Mouse (Mus musculus) intestine, embryonic 16.5 days (tissue): ENCODE results near the gene Rab7. TPM values are rescaled to one million over a fixed set of nuclear protein-coding genes. Genes with fewer than 3 reads are reported as not detected.

Experiments used
- ATAC-seq: fragments of 200-750 bp; cut with Nextera tagmentation; 2 replicates; pipeline ENCODE4 v1.8.0; 2017; ENCODE audit warnings: moderate TSS enrichment, moderate library complexity
- H3K27ac ChIP-seq: fragments of 300-500 bp; sonication (generic); 2 replicates; pipeline ENCODE4 v1.5.1; 2014; ENCODE audit warnings: mild to moderate bottlenecking, low read length
- H3K27me3 ChIP-seq: fragments of 300-500 bp; sonication (generic); replicated peaks from 2 replicates; pipeline ENCODE4 v1.6.1; 2014; ENCODE audit warnings: low read length, control low read depth, mixed read lengths; ENCODE audit not compliant: control insufficient read depth, insufficient read depth
- H3K36me3 ChIP-seq: fragments of 300-500 bp; sonication (generic); 2 replicates; pipeline ENCODE4 v1.6.1; 2014; ENCODE audit warnings: low read length, control low read depth; ENCODE audit not compliant: control insufficient read depth, insufficient read depth
- H3K4me1 ChIP-seq: fragments of 300-500 bp; sonication (generic); 2 replicates; pipeline ENCODE4 v1.6.1; 2014; ENCODE audit warnings: low read length, control low read depth, mixed read lengths; ENCODE audit not compliant: control insufficient read depth, insufficient read depth
- H3K4me2 ChIP-seq: fragments of 300-500 bp; sonication (generic); 2 replicates; pipeline ENCODE4 v1.6.1; 2014; ENCODE audit warnings: low read depth, low read length, control low read depth
- H3K4me3 ChIP-seq: fragments of 300-500 bp; sonication (generic); 2 replicates; pipeline ENCODE4 v1.5.1; 2014; ENCODE audit warnings: mild to moderate bottlenecking, low read length
- H3K9ac ChIP-seq: fragments of 300-500 bp; sonication (generic); 2 replicates; pipeline ENCODE4 v1.6.1; 2014; ENCODE audit warnings: low read depth, low read length
- H3K9me3 ChIP-seq: fragments of 300-500 bp; sonication (generic); 2 replicates; pipeline ENCODE4 v1.6.1; 2016; ENCODE audit warnings: low read length, control low read depth; ENCODE audit not compliant: control insufficient read depth
- WGBS: fragments of 180-500 bp; shearing (Covaris S2); extraction: QIAGEN DNeasy Blood & Tissue Kit; methylation state at CpG from one replicate; pipeline ENCODE4 v1.1.7; 2014; 5-methylcytosine and 5-hydroxymethylcytosine counted together
- polyA plus RNA-seq: library from polyadenylated mRNA; unstranded; fragments of >200 nt; fragmentation: Nextera tagmentation; extraction: Ambion mirVana; gene quantifications from 2 replicates; pipeline ENCODE4 v1.2.1, GENCODE M21; 2015

The Rab7 gene
- polyA plus RNA-seq, 1 experiment from 2014 or later: 286 TPM

GRCm38 (mm10) chr6:87995519-87995918, 49.6 kb downstream of the Rab7 start:
- no peaks in the 10 kb centered on the region for H3K9me3 ChIP-seq
- H3K27me3 ChIP-seq: no peaks in the 10 kb centered on the region
- no peaks in the 10 kb centered on the region for H3K36me3 ChIP-seq
- no peak for ATAC-seq
- H3K27ac ChIP-seq: no peak overlapping the region
- H3K4me1 ChIP-seq: peaks cover 23% of the 10 kb centered on the region
- no peak overlapping the region for H3K4me3 ChIP-seq
- H3K4me2 ChIP-seq: no peak overlapping the region
- H3K9ac ChIP-seq: no peak overlapping the region
- 77% methylated on average over 4 of the region's 4 CpGs for WGBS

- 8% methylated on average over 18 of the region's 18 CpGs for WGBS
- peak; percentile 73 for ATAC-seq
- Histone ChIP-seq H3K9me3 (no peaks in the 10 kb centered on the region), H3K4me1 (peaks cover 23% of the 10 kb centered on the region), H3K9ac (peak overlapping the region; percentile 52), H3K27me3 (no peaks in the 10 kb centered on the region), H3K27ac (peak overlapping the region; percentile 19; the same call in 1 of the 2 replicates), H3K36me3 (no peaks in the 10 kb centered on the region), H3K4me2 (peak overlapping the region; percentile 55), H3K4me3 (peak overlapping the region; percentile 37)
These were observed 51.1 kb downstream of the Rab7 start for GRCm38 (mm10) chr6:87993790-87994571.

GRCm38 (mm10) chr6:87992733-87993132, 52.3 kb downstream of the Rab7 start:
- 36% methylated on average over 6 of the region's 6 CpGs for WGBS
- Histone ChIP-seq H3K4me1 (peaks cover 23% of the 10 kb centered on the region), H3K9ac (0 out of 2 replicates have a peak overlapping the region, but pooled peaks have one; percentile 7), H3K27me3 (no peaks in the 10 kb centered on the region), H3K4me3 (no peak overlapping the region), H3K36me3 (no peaks in the 10 kb centered on the region), H3K9me3 (no peaks in the 10 kb centered on the region), H3K4me2 (no peak overlapping the region), H3K27ac (0 out of 2 replicates have a peak overlapping the region, but pooled peaks have one; percentile 43)
- ATAC-seq: peak; percentile 84

GRCm38 (mm10) chr6:87991886-87992285, 53.2 kb downstream of the Rab7 start:
- Histone ChIP-seq H3K9ac (no peak overlapping the region), H3K27me3 (no peaks in the 10 kb centered on the region), H3K4me3 (no peak overlapping the region), H3K36me3 (no peaks in the 10 kb centered on the region), H3K4me1 (peaks cover 23% of the 10 kb centered on the region), H3K9me3 (no peaks in the 10 kb centered on the region), H3K4me2 (no peak overlapping the region), H3K27ac (no peak overlapping the region)
- 82% methylated on average over 1 of the region's 1 CpGs for WGBS
- ATAC-seq: no peak

- no peaks in the 10 kb centered on the region for H3K36me3 ChIP-seq
- H3K4me1 ChIP-seq: peaks cover 23% of the 10 kb centered on the region
- H3K4me3 ChIP-seq: no peak overlapping the region
- H3K9ac ChIP-seq: no peak overlapping the region
- ATAC-seq: no peak
- no peaks in the 10 kb centered on the region for H3K9me3 ChIP-seq
- no peaks in the 10 kb centered on the region for H3K27me3 ChIP-seq
- 74% methylated on average over 4 of the region's 4 CpGs for WGBS
- H3K4me2 ChIP-seq: no peak overlapping the region
- H3K27ac ChIP-seq: no peak overlapping the region
These were observed 53.9 kb downstream of the Rab7 start for GRCm38 (mm10) chr6:87991216-87991615.

- ATAC-seq: no peak
- WGBS: 62% methylated on average over 9 of the region's 9 CpGs
- no peaks in the 10 kb centered on the region for H3K36me3 ChIP-seq
- peak overlapping the region; percentile 82; the same call in 1 of the 2 replicates for H3K9ac ChIP-seq
- H3K27me3 ChIP-seq: no peaks in the 10 kb centered on the region; the same call in 1 of the 2 replicates
- no peaks in the 10 kb centered on the region for H3K9me3 ChIP-seq
- no peak overlapping the region for H3K27ac ChIP-seq
- peaks cover 7% of the 10 kb centered on the region for H3K4me1 ChIP-seq
- H3K4me2 ChIP-seq: peak overlapping the region; percentile 85
- peak overlapping the region; percentile 71; the same call in 1 of the 2 replicates for H3K4me3 ChIP-seq
These were observed 62.6 kb downstream of the Rab7 start for GRCm38 (mm10) chr6:87982506-87982905.

- no peaks in the 10 kb centered on the region for H3K36me3 ChIP-seq
- peak within 1 kb of the TSS; percentile 71 for H3K4me3 ChIP-seq
- peak; percentile 86 for ATAC-seq
- no peaks in the 10 kb centered on the region; the same call in 1 of the 2 replicates for H3K27me3 ChIP-seq
- H3K4me1 ChIP-seq: peaks cover 7% of the 10 kb centered on the region
- H3K9ac ChIP-seq: peak within 1 kb of the TSS; percentile 82
- 1% methylated on average over 54 of the region's 55 CpGs for WGBS
- peak within 1 kb of the TSS; percentile 85 for H3K4me2 ChIP-seq
- H3K27ac ChIP-seq: peak within 1 kb of the TSS; percentile 77
- H3K9me3 ChIP-seq: no peaks in the 10 kb centered on the region
These were observed 63.4 kb downstream of the Rab7 start, which contains the start of gene H1fx for GRCm38 (mm10) chr6:87981547-87982256. H1fx (minus strand) TSS chr6:87981637.

GRCm38 (mm10) chr6:87981030-87981485, 64.0 kb downstream of the Rab7 start:
- Histone ChIP-seq H3K27me3 (no peaks in the 10 kb centered on the region; the same call in 1 of the 2 replicates), H3K9me3 (no peaks in the 10 kb centered on the region), H3K4me3 (peak overlapping the region; percentile 71), H3K4me2 (peak overlapping the region; percentile 85), H3K36me3 (no peaks in the 10 kb centered on the region), H3K4me1 (peaks cover 7% of the 10 kb centered on the region), H3K9ac (peak overlapping the region; percentile 82), H3K27ac (peak overlapping the region; percentile 77)
- under 1% methylated on average over 53 of the region's 56 CpGs for WGBS
- ATAC-seq: peak; percentile 58

GRCm38 (mm10) chr6:87980374-87981029, 64.6 kb downstream of the Rab7 start:
- Histone ChIP-seq H3K9ac (peak overlapping the region; percentile 82), H3K4me1 (peaks cover 7% of the 10 kb centered on the region), H3K9me3 (no peaks in the 10 kb centered on the region), H3K4me2 (peak overlapping the region; percentile 85), H3K36me3 (no peaks in the 10 kb centered on the region), H3K27me3 (no peaks in the 10 kb centered on the region; the same call in 1 of the 2 replicates), H3K27ac (peak overlapping the region; percentile 77), H3K4me3 (peak overlapping the region; percentile 71)
- ATAC-seq: peak; percentile 66
- 1% methylated on average over 66 of the region's 66 CpGs for whole genome bisulfite sequencing
